Mouse (Mus musculus) embryo, embryonic 11 days (tissue): ENCODE data around the gene Srgap3.
A peak's percentile ranks its signal among the peaks of the same experiment; 100 is the strongest.

Source experiments
- DNase-seq: peaks from one replicate; pipeline ENCODE4 v3.0.0-alpha.2; 2015

The Srgap3 gene

DNA sequence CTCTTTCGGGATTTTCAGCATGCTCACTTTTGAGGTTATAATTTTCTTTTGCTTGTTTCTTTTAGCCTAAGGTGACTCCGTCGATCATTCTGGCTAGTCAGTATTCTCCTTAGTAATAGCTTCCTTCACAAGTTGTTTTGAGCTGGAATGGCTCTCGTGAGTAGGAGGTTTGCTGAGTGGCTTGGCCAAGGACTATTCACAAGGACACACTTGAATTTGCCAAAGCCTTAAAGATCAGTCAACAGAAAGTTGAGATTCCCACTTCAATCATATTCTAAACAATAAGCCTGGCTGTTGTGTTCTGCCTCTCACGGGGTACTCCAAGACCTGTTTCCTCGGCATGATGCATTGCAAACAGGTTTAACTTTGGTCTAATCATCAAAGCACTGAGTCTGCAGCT, 91.9 kb downstream of the Srgap3 start:
- no peak for DNase-seq

- DNase-seq: peak; percentile 49
Observed at GRCm38 (mm10) chr6:112852261-112853235, 94.5 kb downstream of the Srgap3 start.

DNA sequence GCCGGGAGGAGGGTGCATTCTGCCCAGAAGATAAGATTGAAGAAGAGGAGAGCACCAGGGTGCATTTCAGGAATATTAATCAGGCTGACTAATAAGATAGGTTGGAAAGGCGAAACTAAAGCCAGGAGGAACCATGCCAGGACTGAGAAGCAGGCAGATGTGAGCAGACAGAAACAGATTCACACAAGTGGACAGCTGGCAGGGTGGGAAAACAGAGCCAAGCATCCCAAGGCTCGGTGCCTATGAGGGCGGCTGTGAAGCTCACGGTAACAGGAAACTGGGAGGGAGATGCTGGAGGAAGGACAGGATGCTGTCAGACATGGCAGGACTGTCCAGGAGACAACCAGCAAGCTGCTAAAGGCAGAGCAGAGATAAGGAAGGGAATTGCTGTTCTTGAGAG, 96.3 kb downstream of the Srgap3 start:
- no peak for DNase-seq

GRCm38 (mm10) chr6:112848629-112849180, 98.4 kb downstream of the Srgap3 start:
- no peak for DNase-seq

DNA sequence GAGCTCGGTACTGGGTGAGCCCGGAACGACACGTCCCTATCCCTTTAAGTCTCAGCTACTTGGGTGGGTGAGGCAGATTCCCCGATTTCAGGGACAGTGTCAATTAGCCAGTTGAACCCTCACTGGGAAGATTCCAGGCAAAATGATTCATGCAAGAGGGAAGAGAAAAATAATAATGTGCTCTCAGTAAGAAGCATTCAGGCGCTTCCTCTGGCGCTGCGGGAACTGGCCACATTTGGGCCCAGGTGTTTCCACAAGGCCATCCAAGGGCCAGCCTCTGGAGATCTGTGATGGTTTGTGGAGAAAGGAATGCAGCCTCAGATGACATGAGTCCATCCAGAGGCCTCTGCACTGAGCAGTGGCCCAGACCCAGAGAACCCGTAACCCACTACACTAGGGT, 100.2 kb downstream of the Srgap3 start:
- no peak for DNase-seq

DNA sequence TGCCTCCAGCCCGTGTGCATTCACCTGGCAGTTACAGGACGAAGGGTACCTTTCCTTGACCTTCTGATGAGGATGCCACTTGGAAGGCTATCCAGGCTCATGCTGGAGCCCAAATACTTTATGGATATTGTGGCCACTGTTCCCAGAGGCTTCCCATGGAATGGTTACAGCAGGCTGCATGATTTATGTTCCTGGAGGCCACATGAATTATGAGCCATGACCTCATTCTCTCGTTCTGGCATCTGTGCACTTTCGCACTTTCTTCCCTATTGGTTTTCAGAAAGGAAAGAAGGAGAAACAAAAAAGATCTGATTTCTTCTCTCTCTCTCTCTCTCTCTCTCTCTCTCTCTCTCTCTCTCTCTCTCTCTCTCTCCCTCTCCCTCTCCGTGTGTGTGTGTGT, 104.6 kb downstream of the Srgap3 start:
- peak; percentile 52 for DNase-seq

DNA sequence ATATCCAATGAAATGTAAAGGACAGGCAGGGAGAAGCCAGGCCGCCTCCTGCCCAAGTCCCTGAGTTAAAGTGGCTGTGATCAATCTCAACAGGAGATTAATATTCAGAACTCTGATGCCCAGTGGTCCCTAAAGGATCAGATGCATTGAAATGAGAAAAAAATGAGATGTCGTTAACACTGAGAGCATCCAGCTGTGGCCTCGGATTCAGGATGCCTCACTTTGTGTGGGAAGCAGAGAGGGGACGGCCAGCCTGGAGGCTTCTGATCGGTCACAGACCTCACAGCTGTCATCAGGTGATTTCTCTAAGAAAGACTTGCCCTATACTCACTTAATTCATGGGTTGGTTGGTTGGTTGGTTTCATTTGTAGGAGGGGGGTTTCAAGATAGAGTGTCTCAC, 106.7 kb downstream of the Srgap3 start:
- DNase-seq: no peak

GRCm38 (mm10) chr6:112839391-112839790, 107.7 kb downstream of the Srgap3 start:
- DNase-seq: no peak

GRCm38 (mm10) chr6:112838879-112839278, 108.2 kb downstream of the Srgap3 start:
- peak; percentile 81 for DNase-seq

- DNase-seq: no peak
Observed at GRCm38 (mm10) chr6:112836712-112837111, 110.4 kb downstream of the Srgap3 start.

DNA sequence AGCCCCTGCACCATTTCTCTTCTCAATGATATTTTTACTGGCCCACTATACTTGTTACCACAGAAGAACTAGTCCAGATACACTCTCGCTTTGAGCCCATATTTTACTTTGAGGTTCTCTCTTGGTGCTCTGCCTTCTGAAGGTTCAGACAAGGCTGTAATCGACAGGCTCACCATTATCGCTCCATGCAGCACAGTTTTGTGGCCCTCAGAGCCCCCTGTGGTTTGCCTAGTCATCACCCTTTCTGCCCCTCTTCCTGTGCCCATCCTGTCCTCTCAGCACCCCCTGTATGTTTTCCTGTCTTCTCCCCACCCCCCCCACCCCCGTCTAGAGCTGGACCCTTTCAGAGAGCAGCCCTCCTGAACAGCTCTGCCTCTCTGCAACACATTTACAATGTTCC, 111.7 kb downstream of the Srgap3 start:
- no peak for DNase-seq

- DNase-seq: no peak
Observed at GRCm38 (mm10) chr6:112834430-112834829, 112.6 kb downstream of the Srgap3 start.

GRCm38 (mm10) chr6:112833763-112834162, 113.3 kb downstream of the Srgap3 start:
- DNase-seq: no peak

DNA sequence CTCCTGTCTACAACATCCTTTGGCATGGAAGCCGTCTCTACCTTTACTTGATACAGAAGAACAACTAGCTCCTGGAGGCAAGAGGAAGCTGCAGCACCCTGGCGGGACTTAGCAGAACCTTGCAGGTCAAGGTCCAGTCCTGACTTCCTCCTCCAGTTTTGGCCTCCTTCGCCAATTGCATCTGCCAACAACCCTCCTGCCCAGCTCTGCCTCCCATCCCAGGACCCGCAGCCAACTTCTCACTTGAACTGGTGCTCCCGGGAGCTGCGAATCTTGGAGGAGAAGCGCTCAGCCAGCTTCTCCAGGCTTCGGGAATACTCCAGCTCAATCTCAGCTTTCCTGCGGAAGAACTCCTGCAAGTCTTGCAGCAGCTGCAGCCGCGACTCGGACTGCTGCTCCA, 117.9 kb downstream of the Srgap3 start:
- no peak for DNase-seq

DNA sequence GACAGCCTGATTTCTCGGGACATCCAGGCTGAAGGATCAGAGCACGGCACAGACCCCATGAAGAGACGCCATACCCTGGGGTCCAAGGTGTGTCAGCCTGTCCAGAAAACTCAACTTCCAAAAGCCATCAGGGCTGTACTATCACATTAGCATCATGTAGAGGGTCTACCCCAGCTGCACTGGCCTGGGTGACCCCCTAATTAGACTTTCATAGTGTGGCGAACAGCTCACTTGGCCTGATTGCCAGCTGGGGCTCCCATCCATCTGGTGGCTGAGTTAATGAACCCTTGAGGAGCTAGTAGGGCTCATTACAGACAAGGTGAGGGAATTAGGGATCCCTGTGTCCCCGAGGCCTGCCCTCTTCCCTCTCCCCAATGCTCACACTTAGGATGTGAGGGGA, 118.6 kb downstream of the Srgap3 start:
- no peak for DNase-seq

DNA sequence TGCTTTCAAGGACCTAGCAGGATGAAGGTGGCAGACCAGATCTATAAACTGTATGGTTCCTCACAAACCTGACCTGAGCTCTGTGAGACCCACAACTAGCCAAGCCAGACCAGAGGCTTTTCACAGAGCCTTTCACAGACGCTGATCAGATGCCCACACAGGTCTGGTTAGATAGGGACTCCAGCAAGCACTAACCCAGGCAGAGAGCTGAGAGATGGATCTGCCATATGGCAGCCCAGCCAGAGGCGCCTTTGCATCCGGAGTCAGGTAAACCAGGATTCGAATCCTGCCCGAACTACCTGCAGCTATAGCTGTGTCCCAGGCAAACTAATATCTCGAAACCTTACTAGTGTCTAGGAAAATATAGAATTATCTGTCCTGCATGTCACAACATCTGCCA, 121.4 kb downstream of the Srgap3 start:
- DNase-seq: no peak

GRCm38 (mm10) chr6:112823096-112823495, 124.0 kb downstream of the Srgap3 start:
- no peak for DNase-seq

DNA sequence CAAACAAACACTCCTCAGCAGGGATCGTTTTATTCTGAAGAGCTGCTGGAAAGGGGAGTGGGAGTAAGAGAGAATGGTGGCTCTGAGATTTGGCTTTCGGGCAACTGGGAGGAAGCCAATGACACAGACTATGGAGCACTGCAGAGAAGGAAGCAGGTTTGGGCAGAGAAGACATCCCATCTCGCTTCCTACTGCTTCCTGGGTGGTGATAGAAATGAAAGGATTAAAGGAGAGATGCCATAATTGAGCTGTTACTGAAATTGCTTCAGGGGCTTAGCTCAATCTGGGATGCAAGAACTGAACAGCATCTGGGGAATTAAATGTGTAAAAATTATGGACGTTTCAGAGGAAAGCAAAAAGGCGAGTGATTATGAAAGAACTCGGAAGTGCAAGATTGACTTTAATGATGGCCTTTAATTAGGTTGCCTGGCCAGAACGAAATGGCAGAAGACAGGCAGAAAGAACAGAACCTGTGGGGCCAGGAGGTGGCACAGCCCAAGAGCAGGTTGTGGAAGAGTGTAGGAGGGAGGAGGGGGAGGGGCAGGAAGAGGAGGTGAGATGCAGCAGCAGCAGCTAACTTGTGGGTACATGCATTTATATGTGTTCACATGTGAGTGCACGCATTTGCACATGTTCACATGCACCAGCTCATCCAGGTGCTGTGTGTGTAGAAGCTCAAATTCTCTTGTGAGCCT, 126.6 kb downstream of the Srgap3 start:
- no peak for DNase-seq

DNA sequence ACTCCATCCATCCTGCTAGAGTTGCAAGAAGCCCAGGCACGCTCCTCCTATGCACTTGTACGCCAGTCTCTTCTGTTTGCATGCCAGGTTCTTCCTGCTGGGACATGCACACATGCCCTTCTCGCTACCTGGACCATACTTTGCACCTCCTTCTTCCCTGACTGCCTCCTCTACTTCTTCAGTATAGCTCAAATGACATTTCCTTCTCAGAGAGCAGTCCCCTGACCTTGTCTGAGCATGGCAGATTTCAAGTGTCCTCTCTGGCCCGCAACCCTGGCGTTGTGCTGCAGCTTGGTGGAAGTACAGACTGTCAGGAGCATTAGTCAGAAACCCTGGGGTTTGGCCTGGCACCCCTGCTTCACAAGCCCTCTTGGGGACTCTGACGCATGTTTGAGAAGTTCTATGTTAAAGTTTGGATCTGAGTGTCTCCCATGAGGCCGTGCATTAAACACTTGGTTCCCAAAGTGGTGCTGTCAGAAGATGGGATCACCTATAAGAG, 128.6 kb downstream of the Srgap3 start:
- DNase-seq: no peak

DNA sequence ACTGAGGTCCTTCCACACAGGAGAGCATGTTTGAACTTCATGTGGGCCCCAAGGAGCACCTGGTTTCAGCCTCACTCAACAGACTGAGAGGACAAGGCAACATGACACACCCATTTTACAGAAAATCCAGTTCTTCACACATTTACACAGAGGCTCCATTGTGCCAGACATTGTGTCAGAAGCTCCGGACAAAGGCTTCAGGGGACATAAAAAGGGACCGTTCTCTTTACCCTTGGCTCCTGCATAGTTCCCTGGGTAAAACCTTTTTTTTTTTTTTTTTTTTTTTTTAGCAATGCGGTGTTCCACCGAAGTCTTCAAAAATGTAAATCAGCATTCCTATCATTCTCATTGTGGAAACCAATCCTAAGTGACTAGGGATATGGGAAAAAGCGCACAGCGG, 131.5 kb downstream of the Srgap3 start:
- no peak for DNase-seq

DNA sequence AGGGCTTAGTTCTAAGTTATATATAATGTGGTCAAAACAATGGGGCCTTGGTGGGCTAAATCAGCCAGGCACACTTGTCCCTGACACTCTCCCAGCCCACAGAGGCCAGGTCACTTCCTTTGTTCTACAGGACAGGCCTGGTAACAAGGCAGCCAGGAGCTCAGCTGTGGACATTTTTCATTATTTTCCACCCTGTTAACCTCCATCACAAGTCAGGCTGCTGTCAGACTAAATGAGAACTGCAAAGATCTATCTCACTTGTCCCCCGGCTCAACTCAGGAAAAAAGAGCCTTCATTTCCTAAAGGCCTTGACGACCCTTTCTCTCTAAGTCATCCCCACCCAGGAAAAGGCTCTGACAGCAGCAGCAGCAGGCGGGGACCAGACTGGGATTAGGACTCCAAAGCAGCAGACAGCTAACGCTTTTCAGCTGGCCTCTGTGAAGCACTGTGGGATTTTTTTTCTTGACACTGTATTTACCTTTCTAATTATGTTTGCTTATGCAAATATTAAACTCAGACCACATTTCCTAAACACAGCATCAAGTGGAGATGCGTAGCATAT, 132.5 kb downstream of the Srgap3 start:
- peak; percentile 49 for DNase-seq

GRCm38 (mm10) chr6:112812884-112813283, 134.2 kb downstream of the Srgap3 start:
- DNase-seq: no peak

DNA sequence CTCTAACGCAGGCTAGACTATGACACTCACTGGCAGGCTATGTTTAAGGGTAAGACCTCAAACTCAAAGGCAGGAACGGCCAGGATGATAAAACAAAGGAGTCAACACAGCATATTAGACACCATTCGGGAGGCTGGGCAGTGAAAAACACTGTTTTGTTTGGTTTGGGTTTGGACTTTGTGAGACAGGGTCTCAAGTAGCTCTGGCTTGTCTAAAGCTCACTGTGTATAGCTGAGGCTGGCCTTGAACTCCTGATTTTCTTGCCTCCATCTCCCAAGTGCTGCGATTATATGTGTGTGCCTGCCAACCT, 136.6 kb downstream of the Srgap3 start:
- no peak for DNase-seq
